Mouse (Mus musculus) kidney, embryonic 16.5 days (tissue): ENCODE measurements at regions not wholly inside any gene's neighbourhood (a gene's known extent, or its start where the extent isn't known, plus 50 kb on each side); places are given as distances from the start of the nearest gene placed in this dataset.

Experiments used
- ATAC-seq: fragments of 200-750 bp; cut with Nextera tagmentation; 2 replicates; pipeline ENCODE4 v1.8.0; 2017; ENCODE audit warnings: moderate TSS enrichment; ENCODE audit not compliant: low FRiP score, low TSS enrichment
- H3K27ac ChIP-seq: fragments of 300-500 bp; sonication (generic); 2 replicates; pipeline ENCODE4 v1.5.1; 2014; ENCODE audit warnings: low read length
- H3K27me3 ChIP-seq: fragments of 300-500 bp; sonication (generic); 2 replicates; pipeline ENCODE4 v1.6.1; 2014; ENCODE audit warnings: low read length, control low read depth, mixed read lengths; ENCODE audit not compliant: insufficient read depth
- H3K36me3 ChIP-seq: fragments of 300-500 bp; sonication (generic); 2 replicates; pipeline ENCODE4 v1.6.1; 2014; ENCODE audit warnings: low read length, control low read depth, mixed read lengths; ENCODE audit not compliant: insufficient read depth
- H3K4me1 ChIP-seq: fragments of 300-500 bp; sonication (generic); 2 replicates; pipeline ENCODE4 v1.6.1; 2014; ENCODE audit warnings: low read length, control low read depth, mixed read lengths; ENCODE audit not compliant: insufficient read depth
- H3K4me2 ChIP-seq: fragments of 300-500 bp; sonication (generic); replicated peaks from 2 replicates; pipeline ENCODE4 v1.6.1; 2014; ENCODE audit warnings: low read depth, low read length
- H3K4me3 ChIP-seq: fragments of 300-500 bp; sonication (generic); 2 replicates; pipeline ENCODE4 v1.5.1; 2014; ENCODE audit warnings: mild to moderate bottlenecking, low read length
- H3K9ac ChIP-seq: fragments of 300-500 bp; sonication (generic); replicated peaks from 2 replicates; pipeline ENCODE4 v1.6.1; 2014; ENCODE audit warnings: low read length
- H3K9me3 ChIP-seq: fragments of 300-500 bp; sonication (generic); 2 replicates; pipeline ENCODE4 v1.6.1; 2016; ENCODE audit warnings: low read length, control low read depth
- WGBS: fragments of 180-500 bp; shearing (Covaris S2); extraction: QIAGEN DNeasy Blood & Tissue Kit; methylation state at CpG from one replicate; pipeline ENCODE4 v1.1.7; 2014; 5-methylcytosine and 5-hydroxymethylcytosine counted together

GRCm38 (mm10) chr16:30652692-30653091 lies 53.2 kb downstream of the Fam43a start:
- Histone ChIP-seq H3K27ac (no peak overlapping the region), H3K27me3 (no peaks in the 10 kb centered on the region), H3K4me3 (no peak overlapping the region), H3K9me3 (0 out of 2 replicates have a peak, but pooled peaks cover 4% of the 10 kb centered on the region), H3K4me1 (no peaks in the 10 kb centered on the region), H3K9ac (no peak overlapping the region), H3K4me2 (no peak overlapping the region), H3K36me3 (no peaks in the 10 kb centered on the region)
- no peak for ATAC-seq
- WGBS = 80% methylated on average over 4 of the region's 4 CpGs

- H3K9ac ChIP-seq = no peak overlapping the region
- no peaks in the 10 kb centered on the region for H3K36me3 ChIP-seq
- H3K27ac ChIP-seq = no peak overlapping the region
- H3K4me1 ChIP-seq = no peaks in the 10 kb centered on the region
- H3K27me3 ChIP-seq = no peaks in the 10 kb centered on the region
- H3K9me3 ChIP-seq = 0 out of 2 replicates have a peak, but pooled peaks cover 4% of the 10 kb centered on the region
- 87% methylated on average over 5 of the region's 5 CpGs for WGBS
- H3K4me2 ChIP-seq = no peak overlapping the region
- no peak for ATAC-seq
- H3K4me3 ChIP-seq = no peak overlapping the region
These were observed 54.3 kb downstream of the Fam43a start for GRCm38 (mm10) chr16:30653806-30654205.

GRCm38 (mm10) chr16:30654226-30654625 lies 54.7 kb downstream of the Fam43a start:
- no peaks in the 10 kb centered on the region for H3K4me1 ChIP-seq

GRCm38 (mm10) chr16:30655798-30656221 lies 56.3 kb downstream of the Fam43a start:
- peak overlapping the region; percentile 50; the same call in 1 of the 2 replicates for H3K27ac ChIP-seq
- H3K27me3 ChIP-seq = no peaks in the 10 kb centered on the region; the same call in 1 of the 2 replicates
- H3K9me3 ChIP-seq = no peaks in the 10 kb centered on the region
- no peak overlapping the region for H3K4me3 ChIP-seq
- no peak overlapping the region for H3K4me2 ChIP-seq
- WGBS = 48% methylated on average over 5 of the region's 5 CpGs
- H3K4me1 ChIP-seq = no peaks in the 10 kb centered on the region
- 0 out of 2 replicates have a peak, but pooled peaks have one; percentile 27 for ATAC-seq
- no peak overlapping the region for H3K9ac ChIP-seq
- H3K36me3 ChIP-seq = no peaks in the 10 kb centered on the region

More at GRCm38 (mm10) chr16:30654226-30654625, 54.7 kb downstream of the Fam43a start:
- H3K27me3 ChIP-seq = no peaks in the 10 kb centered on the region
- H3K27ac ChIP-seq = no peak overlapping the region
- no peak overlapping the region for H3K4me2 ChIP-seq
- no peak overlapping the region for H3K9ac ChIP-seq
- no peak for ATAC-seq
- 0 out of 2 replicates have a peak, but pooled peaks cover 3% of the 10 kb centered on the region for H3K9me3 ChIP-seq
- 52% methylated on average over 9 of the region's 9 CpGs for WGBS
- no peak overlapping the region for H3K4me3 ChIP-seq
- H3K36me3 ChIP-seq = no peaks in the 10 kb centered on the region

- H3K36me3 ChIP-seq = no peaks in the 10 kb centered on the region
These were observed 57.4 kb downstream of the Fam43a start for GRCm38 (mm10) chr16:30656881-30657280.

GRCm38 (mm10) chr16:30658921-30659320 lies 59.4 kb downstream of the Fam43a start:
- ATAC-seq = no peak
- Histone ChIP-seq H3K4me1 (0 out of 2 replicates have a peak, but pooled peaks cover 6% of the 10 kb centered on the region), H3K9ac (no peak overlapping the region), H3K4me3 (no peak overlapping the region), H3K4me2 (no peak overlapping the region), H3K27me3 (no peaks in the 10 kb centered on the region; the same call in 1 of the 2 replicates), H3K36me3 (no peaks in the 10 kb centered on the region), H3K27ac (no peak overlapping the region), H3K9me3 (no peaks in the 10 kb centered on the region)
- 43% methylated on average over 4 of the region's 4 CpGs for WGBS

More at GRCm38 (mm10) chr16:30656881-30657280, 57.4 kb downstream of the Fam43a start:
- H3K9ac ChIP-seq = no peak overlapping the region
- 88% methylated on average over 17 of the region's 17 CpGs for WGBS
- no peak overlapping the region for H3K4me2 ChIP-seq
- H3K27ac ChIP-seq = no peak overlapping the region
- H3K4me1 ChIP-seq = no peaks in the 10 kb centered on the region
- no peaks in the 10 kb centered on the region; the same call in 1 of the 2 replicates for H3K27me3 ChIP-seq
- H3K9me3 ChIP-seq = no peaks in the 10 kb centered on the region
- no peak overlapping the region for H3K4me3 ChIP-seq
- ATAC-seq = no peak

GRCm38 (mm10) chr16:30661086-30661977 lies 61.8 kb downstream of the Fam43a start:
- Histone ChIP-seq H3K4me3 (no peak overlapping the region), H3K4me1 (peaks cover 24% of the 10 kb centered on the region), H3K9ac (no peak overlapping the region), H3K27ac (no peak overlapping the region), H3K9me3 (no peaks in the 10 kb centered on the region), H3K36me3 (no peaks in the 10 kb centered on the region), H3K27me3 (no peaks in the 10 kb centered on the region; the same call in 1 of the 2 replicates), H3K4me2 (no peak overlapping the region)
- 55% methylated on average over 16 of the region's 16 CpGs for WGBS
- no peak; the same call in 1 of the 2 replicates for ATAC-seq

GRCm38 (mm10) chr16:30663055-30663454 lies 63.5 kb downstream of the Fam43a start:
- Histone ChIP-seq H3K4me3 (no peak overlapping the region), H3K27me3 (no peaks in the 10 kb centered on the region; the same call in 1 of the 2 replicates), H3K4me1 (peaks cover 24% of the 10 kb centered on the region), H3K9me3 (no peaks in the 10 kb centered on the region), H3K27ac (no peak overlapping the region), H3K4me2 (no peak overlapping the region), H3K9ac (no peak overlapping the region), H3K36me3 (no peaks in the 10 kb centered on the region)
- ATAC-seq = no peak
- 55% methylated on average over 8 of the region's 8 CpGs for WGBS

- no peaks in the 10 kb centered on the region; the same call in 1 of the 2 replicates for H3K27me3 ChIP-seq
- H3K4me1 ChIP-seq = peaks cover 24% of the 10 kb centered on the region
- no peak overlapping the region for H3K27ac ChIP-seq
- no peak overlapping the region for H3K9ac ChIP-seq
- no peak overlapping the region for H3K4me2 ChIP-seq
- no peaks in the 10 kb centered on the region for H3K36me3 ChIP-seq
- 34% methylated on average over 3 of the region's 3 CpGs for WGBS
- no peak overlapping the region for H3K4me3 ChIP-seq
- ATAC-seq = no peak
- no peaks in the 10 kb centered on the region for H3K9me3 ChIP-seq
These were observed 64.4 kb downstream of the Fam43a start for GRCm38 (mm10) chr16:30663971-30664370.

- Histone ChIP-seq H3K9me3 (no peaks in the 10 kb centered on the region), H3K27me3 (no peaks in the 10 kb centered on the region; the same call in 1 of the 2 replicates), H3K36me3 (no peaks in the 10 kb centered on the region), H3K9ac (no peak overlapping the region), H3K4me2 (no peak overlapping the region), H3K4me3 (no peak overlapping the region), H3K4me1 (peaks cover 24% of the 10 kb centered on the region), H3K27ac (no peak overlapping the region)
- peak; percentile 49; the same call in 1 of the 2 replicates for ATAC-seq
- WGBS = 29% methylated on average over 4 of the region's 4 CpGs
These were observed 64.9 kb downstream of the Fam43a start for GRCm38 (mm10) chr16:30664433-30664832.
